Mouse (Mus musculus): ENCODE measurements around the gene Ptdss2.

DNA sequence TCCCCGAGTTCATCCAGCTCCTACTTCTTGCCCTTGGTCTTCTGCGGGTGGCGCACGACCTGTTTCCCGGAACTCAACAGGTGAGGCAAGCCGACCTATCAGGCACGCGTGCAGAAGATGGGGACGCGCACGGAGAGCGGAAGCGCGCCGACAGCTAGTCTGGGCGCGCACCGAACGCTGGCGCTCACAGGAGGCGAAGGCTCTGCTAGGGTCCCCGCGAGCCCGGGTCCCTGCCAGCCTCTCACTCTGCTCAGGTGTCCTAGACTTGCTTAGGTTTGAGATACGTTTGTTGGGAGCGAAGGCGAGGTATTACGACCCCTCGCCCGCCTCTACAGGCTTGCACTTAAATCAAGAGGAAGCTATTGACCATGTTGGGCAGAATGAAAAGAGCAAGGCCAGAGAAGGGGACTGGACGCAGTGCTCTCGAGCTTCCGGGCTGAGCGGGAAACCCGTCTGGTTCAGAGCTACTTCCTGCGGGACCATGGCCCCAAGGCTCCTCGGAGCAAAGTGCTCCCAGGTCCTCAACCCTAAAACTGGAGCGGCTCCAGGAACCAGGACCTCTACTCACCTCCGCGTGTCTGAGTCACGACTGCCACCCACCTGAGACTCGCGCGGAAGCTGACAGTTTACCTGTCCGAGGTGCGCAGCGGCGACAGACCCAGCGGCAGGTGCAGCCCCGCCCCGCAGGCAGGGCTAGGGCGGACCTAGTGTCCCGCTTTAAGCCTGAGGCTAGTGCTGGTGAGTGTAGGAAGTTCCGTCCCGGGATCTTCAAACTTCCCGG lies 22.1 kb upstream of the Ptdss2 start, which contains the start of gene Sigirr:
- TF ChIP-seq EP300 (IDR thresholded peaks at IDR 0.05; ENCODE audit: low read depth) (no peak), CTCF (IDR thresholded peaks at IDR 0.05; ENCODE audit: low read depth) (no peak)
